Mouse (Mus musculus) ES-E14 (cell line): Measurements from ENCODE around the gene Col25a1.

ENCODE experiments used
- HCFC1 ChIP-seq: IDR thresholded peaks from 2 replicates; pipeline ENCODE4 v1.6.1; 2012; ENCODE audit warnings: low read length, inconsistent platforms, borderline replicate concordance; ENCODE audit not compliant: insufficient read depth
- MAFK ChIP-seq: IDR thresholded peaks from 2 replicates; pipeline ENCODE4 v1.6.1; 2014; ENCODE audit warnings: mild to moderate bottlenecking, low read depth, low read length, inconsistent platforms; ENCODE audit not compliant: insufficient read depth
- ZNF384 ChIP-seq: IDR thresholded peaks from 2 replicates; pipeline ENCODE4 v1.6.1; 2012; ENCODE audit warnings: low read depth, low read length, inconsistent platforms

DNA sequence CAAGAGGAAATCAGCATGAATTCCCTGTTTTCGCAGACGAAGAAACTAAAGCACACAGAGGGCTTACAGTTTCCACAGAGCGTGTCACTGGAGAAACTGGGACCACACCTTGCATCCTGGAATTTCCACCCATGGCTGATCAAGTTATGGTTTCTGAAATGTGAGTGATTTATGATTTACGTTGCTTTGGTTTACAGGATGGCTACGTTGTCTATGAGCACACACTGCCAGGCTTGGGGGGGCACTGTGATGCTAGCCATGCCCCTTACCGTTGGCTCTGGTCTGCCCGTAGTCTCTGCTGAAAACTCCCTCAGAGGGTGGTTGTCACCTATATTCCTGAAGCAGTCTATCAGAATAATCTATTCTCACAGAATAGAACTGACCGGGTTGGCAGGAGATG lies at the start of gene Col25a1:
- TF ChIP-seq ZNF384 (no peak), MAFK (no peak), HCFC1 (no peak)
